ENCODE assay signal across 32 mouse cellular contexts in the genomic region with DNA sequence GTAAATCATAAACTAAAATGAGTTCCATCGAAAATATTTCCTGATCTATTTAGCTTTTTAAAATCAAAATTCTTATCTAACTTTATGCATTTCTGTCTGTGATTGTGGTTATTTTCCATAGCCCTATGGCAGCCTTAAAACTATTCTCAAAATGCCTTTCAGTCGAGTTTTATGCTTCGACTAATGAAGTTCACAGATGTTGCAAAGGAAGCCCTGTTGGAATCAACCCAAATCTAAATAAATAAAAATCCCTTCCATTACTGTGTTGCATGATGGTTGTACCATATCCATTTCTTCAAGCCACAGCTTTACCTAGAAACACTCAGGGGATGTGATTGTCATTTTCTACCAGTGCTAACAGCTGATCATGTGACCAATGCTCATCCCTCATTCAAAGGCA.
A peak's percentile ranks its signal among the peaks of the same experiment; 100 is the strongest.
DNase-seq lines count a peak whose midpoint lies in the region; ATAC-seq and TF ChIP-seq lines count a peak whose summit lies in the region.
"Had no signal": no experiment of that assay in that cellular context is flagged by ENCODE, and none has a peak within 500 bp of the region (broad histone marks: within the 10 kb centered on the region; RNA-seq: fewer than 3 reads in every experiment).

No protein-coding gene starts in this region.

- 49% methylated on average over 3 of the region's 3 CpGs for WGBS in limb, embryonic 13.5 days
- WGBS in limb, embryonic 10.5 days = 90% methylated on average over 3 of the region's 3 CpGs

- DNase-seq in gastrocnemius, adult 2 months = no peak
- no peak for DNase-seq in gastrocnemius, postnatal 10 days
- no peak for DNase-seq in limb, embryonic 10.5 days (ENCODE audit: low spot score)
- DNase-seq in 3T3-L1 (ENCODE audit: low read depth, low spot score) = peak; percentile 41
- DNase-seq in skeletal muscle tissue, adult 2 months (ENCODE audit: low read depth, low spot score) = peak; percentile 17
- no peak for DNase-seq in thymus, postnatal 10 days (ENCODE audit: low spot score in 2 of 2)
- DNase-seq: adrenal gland, postnatal 10 days; cerebellum, adult 11 months; cerebellum, adult 9-10 months; cerebellum, postnatal 36 days; gastrocnemius, postnatal 14 days; heart, postnatal 4 days; kidney, adult 9 months; kidney, postnatal 10 days; liver, embryonic 13.5 days; lung, adult 18-20 months; lung, postnatal 36 days; retina, postnatal 1 day; right cerebral cortex, postnatal 14 days; spleen, adult 18-20 months; thymus, postnatal 25 days had no signal

- H3K27ac ChIP-seq in gastrocnemius, adult 2 months = peak overlapping the region; percentile 35; the same call in 1 of the 2 replicates
- no peak overlapping the region for H3K27ac ChIP-seq in limb, embryonic 13.5 days
- no peak overlapping the region for H3K27ac ChIP-seq in limb, embryonic 10.5 days
- H3K27ac ChIP-seq: embryonic facial prominence, embryonic 12.5 days; heart, embryonic 15.5 days; hindbrain, embryonic 13.5 days; left cerebral cortex, adult 2 months; liver, embryonic 13.5 days; midbrain, embryonic 12.5 days; neural tube, embryonic 15.5 days had no signal

- intact Hi-C loops in gastrocnemius, adult 2 months (cut with DNase I) = no loop called here

- ATAC-seq in limb, embryonic 13.5 days (ENCODE audit: low FRiP score, low read depth) = peak; percentile 54
- ATAC-seq: forebrain, embryonic 16.5 days; Patski had no signal

- no peak for TF ChIP-seq CTCF in gastrocnemius, adult 2 months (IDR thresholded peaks at IDR 0.05)

- no peaks in the 10 kb centered on the region for H3K36me3 ChIP-seq in limb, embryonic 13.5 days
- no peaks in the 10 kb centered on the region for H3K36me3 ChIP-seq in limb, embryonic 10.5 days
- H3K36me3 ChIP-seq: embryonic facial prominence, embryonic 12.5 days; heart, embryonic 15.5 days; hindbrain, embryonic 13.5 days; limb, embryonic 15.5 days; liver, embryonic 13.5 days; midbrain, embryonic 12.5 days; neural tube, embryonic 15.5 days had no signal

- no peak overlapping the region for H3K4me2 ChIP-seq in limb, embryonic 13.5 days (replicated peaks)
- H3K4me2 ChIP-seq: embryonic facial prominence, embryonic 12.5 days; heart, embryonic 15.5 days; hindbrain, embryonic 13.5 days; limb, embryonic 15.5 days; liver, embryonic 13.5 days; midbrain, embryonic 12.5 days; neural tube, embryonic 15.5 days had no signal

- no peak overlapping the region for H3K9ac ChIP-seq in limb, embryonic 13.5 days
- H3K9ac ChIP-seq: embryonic facial prominence, embryonic 12.5 days; heart, embryonic 15.5 days; hindbrain, embryonic 13.5 days; limb, embryonic 15.5 days; liver, embryonic 13.5 days; midbrain, embryonic 12.5 days; neural tube, embryonic 15.5 days had no signal

- no peaks in the 10 kb centered on the region for H3K27me3 ChIP-seq in limb, embryonic 13.5 days
- H3K27me3 ChIP-seq in limb, embryonic 10.5 days (ENCODE audit: low read depth, poor library complexity, severe bottlenecking) = no peaks in the 10 kb centered on the region
- H3K27me3 ChIP-seq: embryonic facial prominence, embryonic 12.5 days; heart, embryonic 15.5 days; hindbrain, embryonic 13.5 days; limb, embryonic 15.5 days; liver, embryonic 13.5 days; midbrain, embryonic 12.5 days; neural tube, embryonic 15.5 days; Patski had no signal

- H3K4me1 ChIP-seq in limb, embryonic 13.5 days = peaks cover 24% of the 10 kb centered on the region
- H3K4me1 ChIP-seq in limb, embryonic 10.5 days = peaks cover 9% of the 10 kb centered on the region
- H3K4me1 ChIP-seq: heart, embryonic 15.5 days; hindbrain, embryonic 13.5 days; liver, embryonic 13.5 days; midbrain, embryonic 12.5 days; neural tube, embryonic 15.5 days had no signal

- H3K4me3 ChIP-seq in gastrocnemius, adult 2 months = no peak overlapping the region
- H3K4me3 ChIP-seq in limb, embryonic 13.5 days = no peak overlapping the region
- H3K4me3 ChIP-seq in limb, embryonic 10.5 days = no peak overlapping the region
- H3K4me3 ChIP-seq: embryonic facial prominence, embryonic 12.5 days; erythroblast, embryonic 14.5 days; heart, embryonic 15.5 days; hindbrain, embryonic 13.5 days; left cerebral cortex, adult 2 months; limb, embryonic 15.5 days; liver, embryonic 13.5 days; midbrain, embryonic 12.5 days; neural tube, embryonic 15.5 days had no signal

- no peaks in the 10 kb centered on the region for H3K9me3 ChIP-seq in limb, embryonic 13.5 days
- no peaks in the 10 kb centered on the region for H3K9me3 ChIP-seq in limb, embryonic 10.5 days (replicated peaks)
- H3K9me3 ChIP-seq: embryonic facial prominence, embryonic 12.5 days; heart, embryonic 15.5 days; hindbrain, embryonic 13.5 days; limb, embryonic 15.5 days; liver, embryonic 13.5 days; midbrain, embryonic 12.5 days; neural tube, embryonic 15.5 days had no signal

Comparison
In these comparisons a context has a peak if more than half of its experiments do, and no peak if none do; other contexts are left out.
1. DNase-seq: peak in 3T3-L1 (single experiment) and skeletal muscle tissue, adult 2 months (single experiment); none in gastrocnemius, adult 2 months (single experiment), gastrocnemius, postnatal 10 days (single experiment), limb, embryonic 10.5 days (single experiment) and thymus, postnatal 10 days (0 of 2).